Mouse (Mus musculus) MN1 (cell line): ENCODE measurements at regions not wholly inside any gene's neighbourhood (a gene's known extent, or its start where the extent isn't known, plus 50 kb on each side); places are given as distances from the start of the nearest gene placed in this dataset.

Source experiments
- DNase-seq: peaks from one replicate; pipeline ENCODE4 v3.0.0-alpha.2; 2016; ENCODE audit warnings: low spot score

GRCm38 (mm10) chr13:113536306-113536705 lies 82.1 kb downstream of the Snx18 start:
- DNase-seq, result no peak

GRCm38 (mm10) chr13:113534664-113535455 lies 83.5 kb downstream of the Snx18 start:
- DNase-seq, result no peak

GRCm38 (mm10) chr13:113533884-113534445 lies 84.4 kb downstream of the Snx18 start:
- no peak for DNase-seq

GRCm38 (mm10) chr13:113526997-113527396 lies 91.4 kb downstream of the Snx18 start:
- DNase-seq, result no peak

GRCm38 (mm10) chr13:113523503-113523902 lies 94.9 kb downstream of the Snx18 start:
- DNase-seq, result no peak

GRCm38 (mm10) chr13:113518144-113518543 lies 100.2 kb downstream of the Snx18 start:
- DNase-seq, result no peak

GRCm38 (mm10) chr13:113516102-113516501 lies 102.3 kb downstream of the Snx18 start:
- no peak for DNase-seq

- no peak for DNase-seq
Measured at GRCm38 (mm10) chr13:113515162-113515600, 103.2 kb downstream of the Snx18 start.

- peak; percentile 98 for DNase-seq
Measured at GRCm38 (mm10) chr13:113509403-113510185, 108.8 kb downstream of the Snx18 start.

- DNase-seq, result no peak
Measured at GRCm38 (mm10) chr13:113508124-113508728, 110.1 kb downstream of the Snx18 start.

GRCm38 (mm10) chr13:113502528-113502927 lies 115.8 kb downstream of the Snx18 start:
- no peak for DNase-seq

- DNase-seq, result no peak
Measured at GRCm38 (mm10) chr13:113502059-113502458, 116.3 kb downstream of the Snx18 start.

- DNase-seq, result no peak
Measured at GRCm38 (mm10) chr13:113500373-113500990, 117.9 kb downstream of the Snx18 start.

GRCm38 (mm10) chr13:113499079-113499710 lies 119.2 kb downstream of the Snx18 start:
- no peak for DNase-seq

- peak; percentile 77 for DNase-seq
Measured at GRCm38 (mm10) chr13:113495595-113496285, 122.6 kb downstream of the Snx18 start.

GRCm38 (mm10) chr13:113495136-113495535 lies 123.2 kb downstream of the Snx18 start:
- DNase-seq, result no peak

- no peak for DNase-seq
Measured at GRCm38 (mm10) chr13:113494688-113495087, 123.7 kb downstream of the Snx18 start.

- DNase-seq, result no peak
Measured at GRCm38 (mm10) chr13:113489951-113490822, 128.2 kb downstream of the Snx18 start.

GRCm38 (mm10) chr13:113486368-113486955 lies 131.9 kb downstream of the Snx18 start:
- no peak for DNase-seq
